Mouse (Mus musculus) hindbrain, embryonic 13.5 days (tissue): Measurements from ENCODE around the gene Ahnak. TPM values are rescaled to one million over a fixed set of nuclear protein-coding genes. Genes with fewer than 3 reads are reported as not detected.

Experiments
- ATAC-seq: fragments of 200-750 bp; cut with Nextera tagmentation; 2 replicates; pipeline ENCODE4 v1.8.0; 2017; ENCODE audit warnings: moderate TSS enrichment; ENCODE audit not compliant: low FRiP score
- H3K27ac ChIP-seq: fragments of 300-500 bp; sonication (generic); 2 replicates; pipeline ENCODE4 v1.5.1; 2015; ENCODE audit warnings: inconsistent platforms, mild to moderate bottlenecking, moderate library complexity
- H3K27me3 ChIP-seq: fragments of 300-500 bp; sonication (generic); 2 replicates; pipeline ENCODE4 v1.6.1; 2015; ENCODE audit warnings: mild to moderate bottlenecking, inconsistent platforms
- H3K36me3 ChIP-seq: fragments of 300-500 bp; sonication (generic); 2 replicates; pipeline ENCODE4 v1.6.1; 2015; ENCODE audit warnings: mild to moderate bottlenecking, inconsistent platforms
- H3K4me1 ChIP-seq: fragments of 300-500 bp; sonication (generic); replicated peaks from 2 replicates; pipeline ENCODE4 v1.6.1; 2015; ENCODE audit warnings: inconsistent platforms
- H3K4me2 ChIP-seq: fragments of 300-500 bp; sonication (generic); 2 replicates; pipeline ENCODE4 v1.6.1; 2015; ENCODE audit warnings: inconsistent platforms, mild to moderate bottlenecking, moderate library complexity
- H3K4me3 ChIP-seq: fragments of 300-500 bp; sonication (generic); 2 replicates; pipeline ENCODE4 v1.5.1; 2015; ENCODE audit warnings: mild to moderate bottlenecking, inconsistent platforms
- H3K9ac ChIP-seq: fragments of 300-500 bp; sonication (generic); 2 replicates; pipeline ENCODE4 v1.6.1; 2015; ENCODE audit warnings: mild to moderate bottlenecking, inconsistent platforms
- H3K9me3 ChIP-seq: fragments of 300-500 bp; sonication (generic); 2 replicates; pipeline ENCODE4 v1.6.1; 2016; ENCODE audit warnings: inconsistent platforms
- WGBS: fragments of 180-500 bp; shearing (Covaris S2); methylation state at CpG from one replicate; pipeline ENCODE4 v1.1.7; 2015; 5-methylcytosine and 5-hydroxymethylcytosine counted together
- polyA plus RNA-seq: library from polyadenylated mRNA; unstranded; fragments of >200 nt; fragmentation: Nextera tagmentation; extraction: Ambion mirVana; gene quantifications from 2 replicates; pipeline ENCODE4 v1.2.1, GENCODE M21; 2015

Ahnak gene
- polyA plus RNA-seq, 1 experiment from 2014 or later, result 6.4 TPM

DNA sequence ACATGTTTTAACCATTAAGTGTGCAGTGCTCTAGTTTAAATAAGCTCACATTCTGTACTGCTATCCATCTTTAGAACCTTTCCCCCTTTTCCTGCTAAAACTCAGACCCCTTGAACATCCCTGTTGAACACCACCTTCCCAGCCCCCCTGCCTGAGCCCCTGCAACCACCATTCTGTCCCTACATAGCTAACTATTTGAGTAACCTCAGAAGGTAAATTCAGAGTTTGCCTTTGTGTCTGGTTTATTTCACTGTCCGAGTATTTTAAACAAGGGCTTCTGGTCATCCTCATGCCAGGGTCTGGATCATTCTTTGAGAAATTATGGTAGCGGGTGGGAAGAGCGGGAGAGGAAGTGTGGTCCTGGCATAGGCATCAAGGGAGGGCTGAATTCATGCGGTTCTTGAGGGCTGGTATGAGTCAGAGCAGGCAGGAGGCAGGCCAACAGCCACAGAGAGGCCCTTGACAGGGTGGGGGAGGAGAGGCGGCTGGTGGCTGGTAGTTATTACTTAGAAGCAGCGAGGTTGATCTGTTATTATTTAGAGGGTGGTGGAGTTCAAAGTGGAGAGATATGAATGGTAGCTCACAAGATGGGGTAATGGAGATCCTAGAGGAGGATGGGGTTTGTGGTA is 63.8 kb downstream of the Ahnak start:
- no peaks in the 10 kb centered on the region for H3K36me3 ChIP-seq
- H3K4me3 ChIP-seq, result no peak overlapping the region
- H3K9me3 ChIP-seq, result no peaks in the 10 kb centered on the region
- ATAC-seq, result no peak
- H3K9ac ChIP-seq, result no peak overlapping the region
- no peaks in the 10 kb centered on the region for H3K4me1 ChIP-seq
- 73% methylated on average over 6 of the region's 6 CpGs for WGBS
- H3K4me2 ChIP-seq, result no peak overlapping the region
- no peak overlapping the region for H3K27ac ChIP-seq
- H3K27me3 ChIP-seq, result no peaks in the 10 kb centered on the region

DNA sequence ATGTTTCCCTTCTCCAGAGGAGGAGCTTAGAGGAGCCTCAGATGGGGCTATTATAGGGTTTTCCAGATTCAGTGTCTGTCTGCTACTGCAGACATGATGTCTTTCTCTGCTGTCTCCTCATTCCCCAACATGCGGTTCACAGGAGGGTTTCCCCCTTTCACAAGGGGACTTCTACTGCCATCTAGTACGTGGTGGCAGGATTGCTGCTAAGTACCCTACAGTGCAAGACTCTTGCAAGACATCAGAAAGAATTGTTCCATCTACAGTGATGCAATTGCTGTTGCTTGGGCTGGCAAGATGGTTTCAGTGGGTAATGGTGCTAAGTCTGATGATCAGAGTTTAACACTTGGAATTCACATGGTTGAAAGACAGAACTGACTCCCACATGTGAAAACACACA is 66.1 kb downstream of the Ahnak start:
- Histone ChIP-seq H3K36me3 (no peaks in the 10 kb centered on the region), H3K27ac (no peak overlapping the region), H3K4me3 (no peak overlapping the region), H3K4me1 (no peaks in the 10 kb centered on the region), H3K4me2 (no peak overlapping the region), H3K9ac (no peak overlapping the region), H3K27me3 (no peaks in the 10 kb centered on the region), H3K9me3 (no peaks in the 10 kb centered on the region)
- 34% methylated on average over 2 of the region's 2 CpGs for WGBS
- no peak for ATAC-seq

DNA sequence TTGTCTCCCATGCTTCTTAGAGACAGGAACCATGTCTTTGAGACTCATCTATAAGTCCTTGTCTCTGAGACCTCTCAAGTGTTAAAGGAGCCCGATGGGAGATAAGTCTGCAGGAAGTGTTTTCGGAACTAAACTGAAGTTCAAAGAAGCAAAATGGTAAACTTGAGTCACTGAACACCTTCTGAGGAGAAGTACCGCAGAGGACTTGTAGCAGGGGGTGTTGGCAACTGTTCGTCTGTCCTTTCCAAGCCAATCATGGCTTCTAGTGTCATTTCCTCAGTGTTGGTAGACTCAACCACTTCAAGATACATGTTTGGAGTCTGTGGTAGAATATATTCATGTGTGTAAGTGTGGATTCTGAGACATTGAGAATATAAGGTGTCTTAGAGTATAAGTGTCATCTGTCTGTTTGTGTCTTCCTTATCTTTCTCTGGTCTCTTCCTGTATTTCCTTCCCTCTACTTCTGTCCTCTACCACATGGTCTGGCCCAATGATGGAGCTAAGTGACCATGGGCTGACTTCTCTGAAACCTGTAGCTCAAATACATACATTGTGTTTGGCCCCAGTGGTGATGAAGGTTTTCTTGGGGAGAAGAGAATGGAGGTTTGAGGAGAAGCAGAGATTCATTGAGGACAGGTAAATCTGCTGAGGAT is 66.7 kb downstream of the Ahnak start:
- Histone ChIP-seq H3K4me1 (no peaks in the 10 kb centered on the region), H3K27ac (no peak overlapping the region), H3K9me3 (no peaks in the 10 kb centered on the region), H3K4me2 (no peak overlapping the region), H3K9ac (no peak overlapping the region), H3K27me3 (no peaks in the 10 kb centered on the region), H3K4me3 (no peak overlapping the region), H3K36me3 (no peaks in the 10 kb centered on the region)
- no peak for ATAC-seq
- WGBS, result 94% methylated on average over 4 of the region's 4 CpGs

DNA sequence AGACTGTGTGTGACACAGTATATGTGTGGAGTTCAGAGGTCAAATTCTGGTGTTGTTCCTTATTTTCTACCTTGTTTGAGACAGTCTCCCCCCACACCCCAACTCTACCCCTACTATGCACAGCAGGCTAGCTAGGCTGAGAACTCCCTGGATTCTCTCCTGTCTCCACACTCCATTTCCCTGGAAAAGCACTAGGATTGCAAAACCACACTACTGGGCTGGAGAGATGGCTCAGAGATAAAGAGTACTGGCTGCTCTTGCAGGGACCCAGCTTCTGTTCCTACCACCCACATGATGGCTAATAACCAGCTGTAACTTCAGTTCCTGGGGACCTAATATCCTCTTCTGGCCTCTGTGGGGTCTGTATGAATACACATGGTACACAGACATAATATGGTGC is 68.6 kb downstream of the Ahnak start:
- no peaks in the 10 kb centered on the region for H3K9me3 ChIP-seq
- no peaks in the 10 kb centered on the region for H3K36me3 ChIP-seq
- H3K27ac ChIP-seq, result no peak overlapping the region
- no peak overlapping the region for H3K4me2 ChIP-seq
- ATAC-seq, result no peak
- H3K27me3 ChIP-seq, result no peaks in the 10 kb centered on the region
- no peak overlapping the region for H3K4me3 ChIP-seq
- no peak overlapping the region for H3K9ac ChIP-seq
- H3K4me1 ChIP-seq, result no peaks in the 10 kb centered on the region

DNA sequence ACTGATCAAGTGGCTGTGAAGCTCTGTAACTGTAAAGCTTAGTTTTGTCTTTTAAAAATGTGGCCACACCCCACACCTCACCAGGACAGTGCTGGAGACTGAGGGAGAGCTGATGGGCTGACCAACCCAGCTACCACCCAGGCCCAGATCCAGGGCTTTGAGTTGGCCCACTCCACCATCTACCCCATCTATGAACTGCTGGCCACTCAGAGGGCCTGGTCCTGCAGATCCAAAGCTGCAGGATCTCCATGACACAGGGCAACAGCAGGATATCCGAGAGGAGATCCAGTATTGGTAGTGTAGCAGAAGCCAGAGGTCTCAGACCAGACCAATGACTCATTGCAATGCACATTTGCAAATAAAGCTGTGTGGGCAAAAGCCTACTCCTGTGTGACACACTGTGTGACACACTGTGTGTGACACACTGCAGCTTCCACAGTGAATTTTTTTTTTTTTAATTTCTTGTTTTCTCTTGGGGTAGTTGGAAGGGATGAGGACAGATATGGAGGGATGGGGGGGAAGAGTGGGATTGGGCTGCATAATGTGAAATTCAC is 69.3 kb downstream of the Ahnak start:
- H3K4me1 ChIP-seq, result no peaks in the 10 kb centered on the region

DNA sequence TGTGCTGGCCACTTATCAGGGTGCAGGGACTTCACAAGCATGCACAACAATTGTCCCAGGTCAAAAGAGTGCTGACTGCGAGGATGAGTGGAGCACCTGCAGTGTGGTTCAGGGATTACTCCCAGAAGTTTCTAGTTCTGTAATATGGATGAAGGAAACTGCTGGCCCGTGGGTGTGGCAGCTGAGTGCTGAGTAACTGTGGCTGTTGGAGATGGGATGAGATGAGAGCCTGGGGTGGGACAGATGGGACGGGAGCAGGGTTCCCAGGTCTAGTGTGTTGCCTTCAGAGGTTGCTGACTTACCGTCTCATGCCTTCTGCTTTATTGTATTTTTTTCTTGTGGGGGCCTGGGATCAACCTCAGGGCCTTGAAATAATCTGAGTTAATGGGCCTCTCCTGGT is 69.9 kb downstream of the Ahnak start:
- no peak overlapping the region for H3K4me2 ChIP-seq
- no peaks in the 10 kb centered on the region for H3K27me3 ChIP-seq
- no peak overlapping the region for H3K9ac ChIP-seq
- H3K27ac ChIP-seq, result no peak overlapping the region
- H3K9me3 ChIP-seq, result no peaks in the 10 kb centered on the region
- H3K36me3 ChIP-seq, result no peaks in the 10 kb centered on the region
- ATAC-seq, result no peak
- WGBS, result 84% methylated on average over 4 of the region's 4 CpGs
- H3K4me3 ChIP-seq, result no peak overlapping the region
- no peaks in the 10 kb centered on the region for H3K4me1 ChIP-seq

More for the DNA sequence above, 69.3 kb downstream of the Ahnak start:
- Histone ChIP-seq H3K27ac (no peak overlapping the region), H3K4me3 (no peak overlapping the region), H3K36me3 (no peaks in the 10 kb centered on the region), H3K9ac (no peak overlapping the region), H3K9me3 (no peaks in the 10 kb centered on the region), H3K4me2 (no peak overlapping the region), H3K27me3 (no peaks in the 10 kb centered on the region)
- no peak for ATAC-seq
- 76% methylated on average over 1 of the region's 1 CpGs for WGBS

DNA sequence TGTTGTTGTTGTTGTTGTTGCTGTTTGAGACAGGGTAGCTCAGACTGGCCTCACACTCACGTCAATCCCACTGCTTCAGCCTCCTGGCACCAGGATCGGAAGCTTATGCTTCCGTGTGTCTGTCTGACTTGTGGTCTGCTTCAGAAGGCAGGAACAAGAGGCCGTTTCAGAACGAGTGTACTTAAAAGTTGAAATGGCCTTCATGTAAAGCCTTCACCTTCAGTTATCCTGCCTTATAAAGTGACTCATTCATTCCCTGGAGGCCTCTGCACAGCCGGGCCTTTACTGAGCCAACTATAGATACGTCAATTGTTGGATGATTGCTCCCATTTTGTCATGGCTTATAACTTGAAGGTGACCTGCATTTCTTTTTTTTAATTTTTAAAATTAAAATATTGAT is 70.3 kb downstream of the Ahnak start:
- no peak overlapping the region for H3K4me2 ChIP-seq
- H3K36me3 ChIP-seq, result no peaks in the 10 kb centered on the region
- no peaks in the 10 kb centered on the region for H3K4me1 ChIP-seq
- no peak overlapping the region for H3K9ac ChIP-seq
- no peak overlapping the region for H3K4me3 ChIP-seq
- no peaks in the 10 kb centered on the region for H3K9me3 ChIP-seq
- 86% methylated on average over 7 of the region's 7 CpGs for WGBS
- H3K27me3 ChIP-seq, result no peaks in the 10 kb centered on the region
- no peak for ATAC-seq
- no peak overlapping the region for H3K27ac ChIP-seq

DNA sequence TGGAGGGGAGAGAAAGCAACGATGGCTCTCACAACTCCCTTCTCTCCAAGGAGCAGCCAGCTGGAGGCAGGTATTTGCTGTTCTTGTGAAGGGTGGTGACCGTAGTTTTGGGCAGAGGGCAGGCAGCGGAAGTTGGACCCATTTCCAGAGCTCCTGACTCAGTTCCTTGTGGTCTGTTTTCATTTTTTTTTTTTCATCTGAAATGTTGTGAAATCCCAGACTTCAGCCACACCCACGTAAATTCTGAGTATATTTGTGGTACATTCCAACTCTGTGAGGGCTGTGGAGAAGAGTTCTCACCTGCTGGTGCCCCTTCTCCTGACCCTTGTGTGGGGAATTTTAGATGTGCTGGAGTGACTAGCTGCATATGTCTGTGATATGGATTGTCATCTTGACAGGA is 71.0 kb downstream of the Ahnak start:
- H3K9me3 ChIP-seq, result no peaks in the 10 kb centered on the region
- H3K9ac ChIP-seq, result no peak overlapping the region
- no peaks in the 10 kb centered on the region for H3K27me3 ChIP-seq
- no peak overlapping the region for H3K27ac ChIP-seq
- no peak overlapping the region for H3K4me3 ChIP-seq
- H3K36me3 ChIP-seq, result no peaks in the 10 kb centered on the region
- ATAC-seq, result no peak
- 62% methylated on average over 4 of the region's 4 CpGs for WGBS
- no peaks in the 10 kb centered on the region for H3K4me1 ChIP-seq
- H3K4me2 ChIP-seq, result no peak overlapping the region

DNA sequence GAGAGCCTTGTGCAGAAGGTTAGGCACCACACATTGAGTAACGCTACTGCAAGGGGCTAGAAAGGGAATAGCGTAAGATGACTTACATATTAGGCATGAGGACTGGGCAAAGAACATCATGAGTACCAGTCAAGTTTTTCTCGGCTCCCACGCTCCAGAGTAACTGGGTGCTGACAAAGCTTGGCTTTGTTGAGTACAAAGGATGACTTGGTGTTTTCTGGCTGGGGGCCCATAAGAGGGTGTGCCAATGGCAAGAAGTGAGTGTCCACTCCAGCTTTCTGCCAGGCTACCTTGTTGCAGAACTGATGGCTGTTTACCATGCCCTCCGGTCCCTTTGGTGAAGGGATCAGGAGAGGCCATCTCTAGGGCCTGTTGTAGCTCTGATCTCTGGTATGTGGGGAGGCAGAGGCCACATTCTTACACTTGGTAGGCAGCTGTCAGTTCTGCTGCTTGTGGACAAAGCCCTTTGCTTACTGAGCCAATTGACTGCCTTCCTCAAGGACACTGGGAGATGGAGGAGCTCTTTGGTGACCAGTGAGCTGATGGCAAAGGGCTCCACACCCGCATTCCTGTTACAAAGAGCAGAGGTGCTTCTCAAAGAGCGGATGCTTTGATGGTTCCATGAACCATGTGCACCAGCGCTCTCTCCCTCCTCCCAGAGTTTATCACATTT is 72.3 kb downstream of the Ahnak start:
- 88% methylated on average over 8 of the region's 8 CpGs for WGBS
- peaks cover 6% of the 10 kb centered on the region for H3K4me1 ChIP-seq

DNA sequence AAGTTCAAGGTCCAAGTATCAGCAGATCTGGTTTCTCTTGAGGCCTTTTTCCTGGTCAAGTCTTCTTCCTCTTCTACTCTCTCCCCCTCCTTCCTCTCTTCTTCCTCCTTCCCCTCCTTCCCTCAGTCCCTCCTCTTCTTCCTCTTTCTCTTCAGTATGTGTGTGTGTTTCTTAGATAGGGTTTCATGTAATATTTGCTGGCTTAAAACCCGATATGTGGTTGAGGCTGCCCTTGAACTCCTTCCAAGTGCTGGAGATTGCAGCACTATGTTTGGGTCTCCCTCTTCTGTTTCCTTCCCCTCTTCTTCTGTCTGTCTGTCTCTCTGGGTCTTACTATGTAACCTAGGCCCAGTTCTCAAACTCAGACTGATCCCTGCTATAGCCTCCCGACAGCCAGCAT is 73.7 kb downstream of the Ahnak start:
- ATAC-seq, result no peak
- WGBS, result 90% methylated on average over 2 of the region's 2 CpGs

More for the DNA sequence above, 72.3 kb downstream of the Ahnak start:
- no peaks in the 10 kb centered on the region for H3K27me3 ChIP-seq
- no peaks in the 10 kb centered on the region for H3K9me3 ChIP-seq
- ATAC-seq, result no peak
- no peak overlapping the region for H3K4me2 ChIP-seq
- H3K4me3 ChIP-seq, result no peak overlapping the region
- H3K9ac ChIP-seq, result no peak overlapping the region
- H3K36me3 ChIP-seq, result no peaks in the 10 kb centered on the region
- no peak overlapping the region for H3K27ac ChIP-seq

DNA sequence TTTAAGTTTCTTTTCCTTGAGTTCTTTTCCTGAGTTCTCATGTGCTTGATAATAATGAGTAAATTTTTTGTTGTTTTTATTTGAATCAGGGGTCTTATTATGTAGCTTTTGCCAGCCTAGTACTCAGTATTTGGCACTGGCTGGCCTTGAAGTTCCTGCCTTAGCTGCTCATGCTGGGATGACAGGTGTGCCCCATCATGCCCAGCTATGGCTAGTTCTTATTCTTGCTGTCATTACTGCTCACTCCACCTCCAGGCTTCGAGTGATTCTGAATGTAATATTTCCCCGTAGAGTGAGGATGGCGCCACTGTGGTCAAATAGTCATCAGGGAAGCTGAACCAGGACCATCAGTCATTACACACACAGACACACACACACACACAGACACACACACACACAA is 74.7 kb downstream of the Ahnak start:
- WGBS, result 75% methylated on average over 3 of the region's 3 CpGs

More for the DNA sequence above, 73.7 kb downstream of the Ahnak start:
- H3K4me1 ChIP-seq, result peaks cover 7% of the 10 kb centered on the region
- no peaks in the 10 kb centered on the region for H3K27me3 ChIP-seq
- H3K36me3 ChIP-seq, result no peaks in the 10 kb centered on the region
- no peak overlapping the region for H3K4me3 ChIP-seq
- H3K27ac ChIP-seq, result no peak overlapping the region
- H3K9ac ChIP-seq, result no peak overlapping the region
- H3K9me3 ChIP-seq, result no peaks in the 10 kb centered on the region
- H3K4me2 ChIP-seq, result no peak overlapping the region

DNA sequence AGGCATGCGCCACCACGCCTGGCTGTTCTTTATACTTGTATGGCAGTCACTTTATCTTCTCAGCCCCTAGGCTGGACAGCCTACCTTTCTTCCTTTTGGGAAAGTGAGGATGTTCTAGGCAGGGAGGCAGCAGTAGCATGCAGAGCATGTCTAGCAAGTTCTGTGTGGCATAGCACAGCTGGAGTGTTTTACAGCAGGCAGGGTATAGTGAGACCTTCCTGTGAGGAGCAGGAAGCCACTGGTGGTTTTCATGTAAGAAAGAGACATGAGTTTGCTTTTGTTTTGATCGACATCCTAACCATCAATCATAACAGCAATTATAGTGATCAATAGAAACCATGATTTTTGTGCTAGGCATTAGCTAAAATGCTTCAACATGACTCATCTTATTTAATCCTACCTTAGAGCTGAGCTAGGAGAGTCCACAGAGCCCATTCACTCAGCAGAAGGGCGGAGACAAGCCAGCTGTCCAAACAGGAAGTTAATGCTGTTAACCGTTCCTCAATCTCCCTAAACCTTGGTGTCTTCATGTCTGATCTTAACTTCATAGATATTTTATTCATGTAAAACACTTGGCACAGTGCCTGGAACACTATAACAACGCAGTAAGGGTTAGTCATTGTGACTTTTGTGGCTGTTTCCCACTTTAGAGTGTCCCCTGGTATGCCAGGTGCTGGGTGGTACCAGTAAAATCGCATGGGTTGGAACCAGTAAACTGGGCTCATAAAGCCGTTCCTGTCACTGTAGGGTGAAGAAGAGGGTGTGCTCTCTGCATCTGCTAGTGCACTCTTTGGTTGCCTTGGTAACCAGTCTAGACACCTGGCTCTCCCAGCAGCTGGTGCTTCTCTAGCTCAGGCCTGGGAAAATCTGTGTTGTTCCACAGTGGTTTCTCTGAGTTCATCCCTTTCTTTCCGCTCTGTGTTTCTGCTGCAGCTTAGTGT is 76.8 kb downstream of the Ahnak start:
- Histone ChIP-seq H3K4me1 (peaks cover 15% of the 10 kb centered on the region), H3K9me3 (no peaks in the 10 kb centered on the region), H3K36me3 (no peaks in the 10 kb centered on the region), H3K4me3 (no peak overlapping the region), H3K4me2 (no peak overlapping the region), H3K9ac (no peak overlapping the region), H3K27ac (peak overlapping the region; percentile 10; the same call in 1 of the 2 replicates), H3K27me3 (no peaks in the 10 kb centered on the region)
- ATAC-seq, result peak; percentile 88
- WGBS, result 60% methylated on average over 9 of the region's 9 CpGs

More for the DNA sequence above, 74.7 kb downstream of the Ahnak start:
- no peaks in the 10 kb centered on the region for H3K9me3 ChIP-seq
- H3K9ac ChIP-seq, result no peak overlapping the region
- peaks cover 7% of the 10 kb centered on the region for H3K4me1 ChIP-seq
- H3K4me2 ChIP-seq, result no peak overlapping the region
- ATAC-seq, result no peak
- no peaks in the 10 kb centered on the region for H3K36me3 ChIP-seq
- H3K27me3 ChIP-seq, result no peaks in the 10 kb centered on the region
- no peak overlapping the region for H3K4me3 ChIP-seq
- no peak overlapping the region for H3K27ac ChIP-seq
